Mouse (Mus musculus): ENCODE measurements around the gene Usp11. TPM values are rescaled to one million over a fixed set of nuclear protein-coding genes. Genes with fewer than 3 reads are reported as not detected.

The Usp11 gene
- polyA plus RNA-seq (2017; shearing (Covaris generic)) = 15.6 TPM

DNA sequence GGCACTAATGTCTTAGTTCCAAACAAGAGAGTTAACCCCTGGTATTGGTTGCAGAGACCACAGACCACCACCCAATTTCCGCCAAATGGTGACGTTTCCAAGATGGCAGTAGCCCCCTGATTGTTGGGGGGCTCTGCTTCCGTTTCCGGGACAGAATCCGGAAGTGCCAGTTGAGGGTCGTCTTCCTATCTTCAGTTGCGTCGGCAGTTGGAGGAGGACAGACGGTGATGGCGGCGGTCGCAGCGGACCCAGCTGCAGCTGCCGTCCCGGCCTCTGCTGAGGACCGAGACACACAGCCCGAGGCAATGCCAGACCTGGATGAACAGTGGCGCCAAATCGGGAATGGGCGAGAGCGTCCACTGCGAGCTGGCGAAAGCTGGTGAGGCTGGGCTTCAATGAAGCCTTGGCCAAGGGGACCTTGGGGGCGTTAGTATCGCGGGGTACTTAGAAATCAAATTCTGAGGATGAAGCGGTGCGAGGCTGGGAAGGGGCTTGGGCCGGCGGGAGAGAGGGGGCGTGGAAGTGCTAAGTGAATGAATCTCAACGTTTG lies at the start of gene Usp11:
Usp11 (plus strand) TSS at position 166 of the 550 bp plus-strand sequence.

DNA sequence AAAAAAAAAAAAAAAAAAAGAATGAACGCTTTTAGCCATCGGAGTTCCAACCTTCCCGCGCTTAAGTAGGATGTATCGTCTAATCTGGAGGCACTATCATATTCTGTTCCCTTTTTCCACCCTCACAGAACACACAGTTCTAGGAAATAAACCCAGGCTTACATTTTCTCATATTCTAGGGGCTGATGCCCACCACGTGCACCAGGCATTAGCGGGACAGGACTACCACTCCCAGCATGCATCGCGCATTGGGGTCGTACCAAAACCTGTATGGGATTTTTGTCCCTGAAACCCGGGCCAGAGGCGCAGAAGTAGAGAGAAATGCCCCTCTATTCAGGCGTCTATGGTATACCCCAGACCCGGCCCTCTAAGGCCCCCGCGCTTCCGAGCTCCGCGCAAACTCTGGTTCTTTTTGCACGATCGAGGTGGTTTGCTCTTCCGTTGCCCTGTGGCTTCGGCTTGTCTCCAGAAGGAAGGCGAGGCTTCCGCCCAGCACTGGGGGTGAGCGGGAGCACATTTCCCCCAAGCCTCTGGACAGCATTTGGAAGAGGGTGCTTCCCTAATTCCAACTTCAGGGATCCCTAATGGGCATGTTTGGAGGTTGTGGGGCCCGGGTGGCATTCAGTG lies 45.6 kb upstream of the Usp11 start, which contains the start of gene Uba1:
Uba1 (plus strand) TSS at position 301 of the 627 bp plus-strand sequence.

DNA sequence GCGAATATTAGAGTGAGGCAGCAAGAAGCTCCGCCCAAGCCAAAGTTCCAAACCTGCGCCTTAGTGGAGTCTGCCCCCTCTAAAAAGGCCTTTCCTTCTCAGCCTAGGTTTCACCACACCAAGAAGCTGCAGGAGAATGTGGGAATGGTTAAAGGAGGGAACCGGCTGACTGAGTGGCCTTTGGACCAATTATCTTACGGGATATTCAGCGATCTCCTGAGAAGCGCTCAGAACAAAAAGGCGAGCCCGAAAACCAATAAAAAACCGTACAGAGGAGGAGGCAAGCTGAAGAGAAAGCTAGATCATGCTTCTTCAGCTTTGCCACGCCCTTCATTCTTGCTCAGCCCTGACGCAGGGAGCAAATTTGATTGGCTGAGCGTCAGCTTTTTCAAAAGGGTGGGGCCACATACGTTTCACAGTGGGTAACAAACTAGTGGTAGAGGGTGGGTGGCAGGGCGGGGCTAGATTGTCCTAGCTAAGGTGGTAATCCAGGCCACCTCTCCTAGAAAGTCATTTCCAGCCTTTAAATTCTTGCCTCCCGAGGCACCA lies 16.1 kb upstream of the Usp11 start, which contains the start of gene Cdk16:
Cdk16 (plus strand) TSS at position 436 of the 549 bp plus-strand sequence.

Other genes starting within 250 kb of the Usp11 start
- gene Rgn, start 154.1 kb upstream of the Usp11 start, polyA plus RNA-seq (2017; shearing (Covaris generic)) = not detected
- 39.9 TPM for gene Rbm10, start 86.4 kb upstream of the Usp11 start, polyA plus RNA-seq (2017; shearing (Covaris generic))
- gene Ndufb11, start 86.3 kb upstream of the Usp11 start, polyA plus RNA-seq (2017; shearing (Covaris generic)) = 141 TPM
- 167 TPM for gene Uba1, start 45.6 kb upstream of the Usp11 start, polyA plus RNA-seq (2017; shearing (Covaris generic))
- gene Cdk16, start 16.0 kb upstream of the Usp11 start, polyA plus RNA-seq (2017; shearing (Covaris generic)) = 78.2 TPM
- 166 TPM for gene Araf, start 93.9 kb downstream of the Usp11 start, polyA plus RNA-seq (2017; shearing (Covaris generic))
- not detected for gene Timp1, start 166.3 kb downstream of the Usp11 start, polyA plus RNA-seq (2017; shearing (Covaris generic))
- 0.15 TPM for gene Syn1, start 217.1 kb downstream of the Usp11 start, polyA plus RNA-seq (2017; shearing (Covaris generic))
- 1.1 TPM for gene Cfp, start 227.6 kb downstream of the Usp11 start, polyA plus RNA-seq (2017; shearing (Covaris generic))
- gene Elk1, start 246.7 kb downstream of the Usp11 start, polyA plus RNA-seq (2017; shearing (Covaris generic)) = 9.1 TPM